Mouse (Mus musculus): ENCODE measurements at regions not wholly inside any gene's neighbourhood (a gene's known extent, or its start where the extent isn't known, plus 50 kb on each side); places are given as distances from the start of the nearest gene placed in this dataset.

DNA sequence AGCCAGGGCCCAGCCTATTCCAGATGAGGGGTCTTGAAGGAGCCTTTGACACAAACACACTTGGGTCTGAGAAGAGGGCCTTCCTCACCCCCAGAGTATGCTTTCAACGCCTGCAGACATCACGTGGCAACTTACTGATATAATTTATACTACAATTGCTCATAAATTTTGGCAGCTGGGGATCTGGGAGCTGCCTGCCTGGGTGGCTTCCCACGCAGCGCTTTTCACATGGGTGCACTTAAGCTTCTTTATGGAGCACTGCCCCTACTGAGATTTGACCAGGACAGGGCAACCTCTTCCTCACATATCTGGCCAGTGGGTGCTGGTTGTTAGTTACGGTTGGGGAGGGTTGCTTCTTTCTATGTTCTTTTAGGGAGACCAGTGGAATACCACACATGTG, 61.6 kb downstream of the Spesp1 start:
- peak; percentile 52 for DNase-seq

DNA sequence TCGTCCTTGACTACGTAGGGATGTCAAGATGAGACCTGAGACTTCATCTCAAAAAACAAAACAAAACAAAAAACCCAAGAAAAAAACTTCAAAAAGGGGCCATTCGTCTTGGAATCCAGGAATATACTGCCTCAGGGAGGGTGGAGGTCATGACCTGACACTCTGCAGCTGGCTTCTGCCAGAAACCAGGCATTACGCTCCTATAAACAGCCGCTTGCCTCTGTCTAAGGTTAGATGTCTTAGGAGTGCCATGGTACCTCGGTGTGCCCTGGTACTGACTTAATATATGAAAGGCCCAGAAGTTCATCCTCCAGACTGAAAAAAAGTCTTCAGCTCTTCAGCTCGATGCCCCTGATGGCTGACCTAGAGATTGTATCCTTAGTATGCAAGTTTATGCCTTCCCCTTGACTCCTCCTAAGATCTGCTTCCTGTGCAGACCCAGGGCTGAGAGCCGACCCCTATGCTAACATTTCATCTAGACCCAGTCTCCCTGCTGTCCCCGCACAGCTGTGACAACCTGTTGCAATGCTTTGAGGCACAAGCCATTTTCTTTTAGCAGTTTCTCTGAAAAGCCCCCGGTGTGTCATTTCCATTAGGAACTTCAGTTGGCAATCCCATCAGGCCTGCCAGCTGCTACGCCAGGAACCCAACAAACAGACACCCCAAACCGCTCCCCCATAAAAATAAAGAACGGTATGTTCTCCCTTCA, 66.7 kb downstream of the Spesp1 start:
- DNase-seq: no peak

DNA sequence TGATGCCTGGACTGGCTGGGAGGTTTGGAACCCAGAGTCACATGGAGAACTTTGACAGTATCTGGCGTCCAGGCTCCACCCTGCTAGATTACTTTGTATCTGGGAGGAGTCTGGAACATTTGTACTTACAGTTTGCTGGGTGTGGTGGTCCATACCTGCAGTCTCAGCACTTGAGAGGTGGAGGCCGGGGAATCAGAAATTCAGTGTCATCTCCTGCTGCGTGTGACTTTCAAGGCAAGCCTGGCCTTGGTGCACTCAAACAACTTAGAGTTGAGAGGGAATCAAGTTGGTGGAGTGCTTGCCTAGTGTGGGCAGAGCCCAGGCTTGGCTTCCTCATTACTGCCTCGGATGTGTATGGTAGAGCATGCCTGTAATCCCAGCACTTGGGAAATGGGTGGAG, 67.5 kb downstream of the Spesp1 start:
- no peak for DNase-seq

DNA sequence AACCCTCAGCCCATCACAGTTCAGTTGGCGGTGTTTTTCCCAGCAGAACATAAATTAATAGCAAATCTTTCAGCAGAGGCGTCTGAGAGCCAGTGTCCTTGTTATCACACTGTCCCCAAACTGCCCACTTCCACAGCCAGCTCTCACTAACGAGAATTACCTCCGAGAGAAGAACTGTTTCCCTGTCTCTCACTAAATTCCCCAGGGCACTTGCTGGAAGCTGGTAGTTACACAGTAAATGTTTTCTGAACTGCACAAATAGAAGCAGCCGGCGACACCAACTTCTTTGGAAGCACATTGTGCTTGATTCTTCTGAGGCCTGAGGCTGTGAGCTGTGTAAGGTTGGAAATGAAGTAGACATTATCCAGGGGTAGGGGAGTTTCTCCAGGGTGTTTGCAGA, 69.4 kb downstream of the Spesp1 start:
- peak; percentile 85 for DNase-seq

DNA sequence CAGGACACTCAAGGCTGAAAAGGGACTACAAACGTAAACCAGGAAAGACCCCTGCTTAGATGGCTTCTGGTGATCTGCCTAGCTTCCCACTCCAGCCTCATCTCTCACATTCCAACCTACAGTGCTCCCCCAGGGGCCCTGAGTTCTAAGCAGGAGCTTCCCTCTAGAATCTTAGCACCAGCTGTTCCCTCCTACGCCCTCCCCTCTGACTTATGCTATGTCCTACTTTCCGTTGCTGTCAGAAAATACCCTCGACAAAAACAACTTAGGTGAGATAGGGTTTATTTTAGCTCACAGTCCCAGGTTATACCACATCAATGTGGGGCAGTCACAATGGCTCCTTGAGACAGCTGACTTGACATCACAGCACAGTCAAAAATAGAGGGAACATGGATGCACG, 71.2 kb downstream of the Spesp1 start:
- DNase-seq: no peak

DNA sequence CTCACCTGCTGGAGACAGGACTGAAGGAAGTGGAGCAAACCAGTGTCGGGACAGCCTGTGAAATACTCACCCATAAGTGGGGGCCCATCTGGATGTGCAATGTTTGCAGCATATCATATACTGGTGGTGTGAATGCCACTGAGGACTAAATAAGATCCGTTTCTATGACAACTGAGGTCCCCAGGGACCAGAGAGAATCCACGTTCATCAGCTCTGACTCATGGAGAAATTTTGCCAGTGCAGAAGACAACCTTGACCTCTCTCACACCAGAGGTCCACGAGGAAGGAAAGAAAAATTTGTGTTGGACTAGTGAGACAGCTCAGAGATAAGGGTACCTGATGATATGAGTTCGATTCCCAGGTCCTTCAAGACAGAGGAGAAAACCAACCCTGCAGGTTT, 73.6 kb downstream of the Spesp1 start:
- DNase-seq: no peak

DNA sequence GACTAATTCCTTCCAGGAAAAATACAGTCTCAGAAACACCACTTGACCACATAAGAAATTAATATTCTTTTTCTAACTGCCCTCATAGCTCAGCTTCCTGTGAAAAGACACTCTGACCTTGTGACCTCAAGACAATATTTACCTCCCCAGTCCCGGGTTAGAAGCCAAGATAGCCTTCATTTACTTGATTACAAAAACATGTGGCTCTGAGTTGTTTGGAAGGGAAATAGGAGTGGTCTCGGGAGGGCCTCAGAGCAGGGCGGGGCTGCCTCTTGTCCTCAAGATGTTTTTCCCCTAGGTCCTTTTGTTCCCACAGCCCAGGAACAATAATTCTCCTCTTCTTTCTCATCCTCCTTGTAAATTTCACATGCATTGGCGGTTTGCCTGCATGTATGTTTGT, 76.7 kb downstream of the Spesp1 start:
- peak; percentile 98 for DNase-seq

DNA sequence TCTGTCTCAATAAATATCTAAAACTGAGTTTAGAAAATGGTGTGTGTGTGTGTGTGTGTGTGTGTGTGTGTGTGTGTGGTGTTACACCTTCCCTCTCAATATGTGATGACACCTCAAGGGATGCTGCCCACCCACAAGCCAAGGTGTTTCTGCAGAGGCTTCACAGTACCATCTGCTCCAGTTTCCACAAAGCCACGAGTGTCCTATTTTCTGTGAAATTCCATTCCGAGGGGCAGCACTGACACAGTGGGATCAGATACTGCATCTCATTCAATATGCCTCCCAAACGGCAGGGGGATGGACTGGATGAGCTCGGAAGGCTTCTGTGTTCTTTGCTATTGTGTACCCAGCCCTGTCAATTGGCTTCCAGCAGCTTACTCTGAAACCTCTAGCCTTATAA, 78.5 kb downstream of the Spesp1 start:
- DNase-seq: no peak

DNA sequence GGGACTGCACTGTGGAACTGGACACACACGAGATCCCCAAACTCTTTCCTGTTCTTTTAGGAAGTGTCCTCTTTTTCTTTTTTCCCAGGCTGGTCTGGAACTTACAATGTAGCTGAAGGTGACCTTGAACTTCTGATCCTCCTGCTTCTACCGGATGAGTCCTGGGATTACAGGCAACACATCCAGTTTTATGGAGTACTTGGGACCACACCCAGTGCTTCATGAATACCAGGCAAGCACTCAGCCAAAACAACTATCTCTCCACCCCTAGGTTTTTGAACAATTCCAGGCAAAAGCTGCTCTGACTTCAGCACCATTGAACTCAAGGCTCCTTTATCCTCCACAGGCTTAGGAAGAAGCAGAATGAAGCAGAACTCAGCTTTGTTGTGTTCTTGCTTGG, 79.7 kb downstream of the Spesp1 start:
- DNase-seq: no peak

DNA sequence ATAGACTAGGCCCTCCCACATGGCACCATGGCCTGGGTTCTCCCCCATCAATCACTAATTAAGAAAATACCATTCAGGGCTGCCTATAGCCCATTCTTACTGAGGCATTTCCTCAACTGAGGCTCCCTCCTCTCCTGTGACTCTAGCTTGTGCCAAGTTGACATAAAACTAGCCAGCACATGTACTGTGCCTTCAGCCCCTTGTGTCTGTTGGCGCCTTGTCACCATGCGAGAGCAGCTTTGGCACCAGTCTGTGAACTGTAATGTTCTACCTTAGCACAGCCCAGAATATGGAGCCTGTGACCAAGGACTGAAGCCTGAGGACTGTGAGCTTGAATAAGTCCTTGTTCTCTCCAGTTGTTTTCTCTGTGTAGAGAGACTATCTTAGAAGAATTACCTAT, 75.0 kb upstream of the Glce start:
- DNase-seq: no peak

DNA sequence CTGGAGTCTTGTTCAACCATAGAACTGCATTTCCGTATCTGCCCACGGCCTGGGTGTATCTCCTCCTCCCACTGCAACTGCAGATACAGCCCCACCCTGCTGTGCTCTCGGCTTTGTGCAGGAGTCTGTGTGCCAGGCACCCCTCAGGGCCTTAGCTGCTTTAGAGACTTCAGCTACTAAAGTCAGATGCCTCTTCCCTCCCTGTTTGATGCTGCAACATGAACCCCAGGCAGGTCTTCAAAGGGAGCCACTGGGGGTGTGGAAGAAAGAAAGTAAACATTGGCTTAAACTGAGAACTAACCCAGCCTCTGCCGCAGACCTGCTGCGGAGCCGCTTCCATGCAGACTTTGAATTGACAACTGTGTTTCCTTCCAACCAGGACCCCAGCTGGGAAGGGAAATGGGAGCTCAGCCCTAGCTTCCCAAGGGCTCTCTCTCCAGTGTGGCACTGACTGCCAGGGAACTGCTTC, 70.0 kb upstream of the Glce start:
- no peak for DNase-seq

DNA sequence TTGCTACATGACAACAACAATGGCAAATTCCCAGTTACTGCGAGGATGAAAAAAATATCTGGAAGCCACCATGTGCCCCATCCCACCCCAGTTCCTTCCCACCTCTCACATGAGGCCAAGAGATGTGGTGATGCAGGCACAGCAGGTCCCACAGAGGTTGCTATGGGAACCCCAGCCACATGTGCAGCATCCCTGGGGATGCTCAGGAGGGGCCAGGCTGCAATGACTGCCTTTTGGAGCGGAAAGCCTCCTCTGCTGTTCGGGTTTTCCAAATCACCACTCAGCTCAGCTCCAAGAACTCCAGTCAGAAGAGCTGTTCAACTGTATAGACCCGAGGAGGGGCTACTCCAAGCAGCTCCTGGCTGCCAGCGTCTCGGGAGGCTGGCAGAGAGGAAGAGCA, 68.0 kb upstream of the Glce start:
- no peak for DNase-seq

DNA sequence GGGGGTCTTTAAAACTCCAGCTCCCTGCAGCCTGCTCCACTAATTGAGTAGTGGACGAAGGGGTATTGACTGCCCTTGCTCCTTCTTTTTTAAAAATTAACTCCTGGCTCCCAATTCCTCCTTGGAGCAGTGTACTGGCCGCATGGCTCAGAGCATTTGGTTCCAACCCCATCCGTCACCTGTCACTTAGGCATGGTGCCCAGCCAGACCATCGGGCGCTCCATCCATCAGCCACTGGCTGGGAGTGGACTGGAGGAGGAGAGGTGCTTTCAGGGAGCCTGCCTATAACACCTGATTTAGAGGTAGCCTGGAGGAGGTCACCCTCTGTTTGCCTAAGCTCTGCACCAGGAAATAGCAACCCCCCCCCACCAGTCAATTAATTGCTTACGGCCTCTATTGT, 66.4 kb upstream of the Glce start:
- DNase-seq: no peak

DNA sequence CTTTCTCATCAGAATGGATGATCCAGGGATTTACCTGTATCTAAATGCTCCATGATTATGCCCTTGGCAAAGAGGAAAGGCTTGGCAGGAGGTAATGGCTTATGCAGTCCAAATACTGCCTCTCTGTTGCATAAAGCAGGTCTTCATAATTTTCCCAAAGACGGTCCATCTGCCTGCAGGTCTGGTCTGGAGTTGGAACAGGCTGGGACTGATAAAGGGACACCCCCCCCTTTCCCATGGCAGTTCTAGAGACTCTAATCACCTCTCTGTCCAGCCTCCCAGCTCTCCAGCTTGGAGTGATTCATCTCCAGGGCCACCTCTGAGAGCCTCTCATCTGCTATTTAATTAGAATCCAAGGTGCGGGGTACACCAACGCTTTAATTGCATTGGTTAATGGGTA, 65.9 kb upstream of the Glce start:
- no peak for DNase-seq

DNA sequence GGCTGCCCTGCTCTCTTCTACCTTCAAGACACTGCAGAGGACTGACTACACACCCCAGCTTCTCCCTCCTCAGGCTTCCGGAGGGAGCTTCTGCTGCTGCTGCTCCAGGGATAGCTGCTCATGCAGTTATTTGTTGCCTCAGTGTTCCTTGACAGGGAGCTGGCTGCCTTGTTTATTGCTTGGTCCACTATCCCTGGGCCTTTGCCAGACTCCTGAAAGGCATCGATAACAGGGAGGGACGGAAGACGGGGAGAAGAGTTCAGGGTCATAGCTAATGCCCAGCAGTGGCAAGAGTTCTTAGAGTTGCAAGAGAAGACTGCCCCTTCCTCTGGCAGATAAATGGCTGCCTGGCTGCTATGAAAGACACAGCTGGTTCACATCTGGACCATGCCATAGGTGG, 64.4 kb upstream of the Glce start:
- DNase-seq: no peak

DNA sequence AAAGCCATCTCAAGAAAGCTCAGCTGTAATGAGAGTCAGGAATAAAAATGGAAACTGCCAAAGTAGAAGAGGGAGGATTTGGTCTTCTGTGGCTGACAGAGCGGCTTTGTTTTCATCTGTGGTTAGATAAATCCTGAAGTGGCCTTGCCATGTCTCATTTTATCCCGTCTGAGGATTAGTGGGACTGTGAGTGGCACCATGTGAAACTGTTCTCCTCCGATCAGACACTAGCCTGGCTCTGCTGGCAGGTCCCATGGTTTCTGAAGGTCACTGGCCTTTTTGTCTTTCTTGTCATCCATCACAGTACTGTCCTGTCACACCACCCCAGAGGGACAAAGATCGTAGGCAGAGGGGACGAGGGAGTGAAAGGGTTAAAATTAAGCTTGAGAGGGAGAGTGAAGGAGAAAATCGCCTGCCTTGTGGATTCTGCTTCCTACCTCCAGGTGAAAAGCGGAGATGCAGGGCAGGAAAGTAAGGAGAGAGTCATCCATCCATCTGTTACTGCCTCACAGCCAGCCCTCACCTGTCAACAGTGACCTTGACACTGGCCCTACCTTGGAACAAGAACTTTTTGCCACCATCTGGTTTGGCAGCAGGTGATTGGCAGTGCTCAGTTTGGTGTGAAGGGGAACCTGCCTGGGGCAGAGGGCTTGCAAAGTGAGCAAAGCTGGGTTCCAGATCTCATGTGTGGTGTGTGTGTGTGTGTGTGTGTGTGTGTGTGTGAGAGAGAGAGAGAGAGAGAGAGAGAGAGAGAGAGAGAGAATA, 63.2 kb upstream of the Glce start:
- DNase-seq: no peak

DNA sequence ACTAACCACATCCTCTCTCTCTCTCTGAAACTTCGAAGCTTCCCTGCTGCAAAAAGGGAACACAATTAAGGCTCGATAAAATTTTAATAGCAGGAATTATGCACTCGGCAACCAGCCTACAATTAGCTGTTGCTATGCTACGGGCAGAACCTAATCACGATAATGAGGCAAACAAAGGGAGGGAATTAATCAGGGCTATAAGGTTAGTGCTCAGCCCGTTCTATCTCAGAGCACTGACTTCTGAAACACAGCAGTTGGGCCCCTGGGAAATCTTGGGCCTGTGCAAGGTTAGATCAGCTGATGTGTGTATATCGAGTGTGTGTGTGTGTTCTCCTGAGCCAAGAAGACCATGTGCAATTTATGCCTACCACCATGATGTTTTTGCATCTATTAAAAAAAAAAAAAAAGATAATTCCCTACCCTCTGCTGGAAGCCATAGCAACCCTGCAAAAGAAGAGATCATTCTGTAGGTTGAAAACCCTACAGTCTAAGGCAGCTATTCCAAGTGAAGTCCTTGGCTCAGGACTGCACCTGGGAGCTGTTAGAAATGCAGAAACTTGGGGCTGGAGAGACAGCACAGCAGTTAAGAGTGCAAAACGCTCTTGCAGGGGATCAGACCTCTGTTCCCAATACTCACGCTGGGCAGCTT, 58.9 kb upstream of the Glce start:
- no peak for DNase-seq

DNA sequence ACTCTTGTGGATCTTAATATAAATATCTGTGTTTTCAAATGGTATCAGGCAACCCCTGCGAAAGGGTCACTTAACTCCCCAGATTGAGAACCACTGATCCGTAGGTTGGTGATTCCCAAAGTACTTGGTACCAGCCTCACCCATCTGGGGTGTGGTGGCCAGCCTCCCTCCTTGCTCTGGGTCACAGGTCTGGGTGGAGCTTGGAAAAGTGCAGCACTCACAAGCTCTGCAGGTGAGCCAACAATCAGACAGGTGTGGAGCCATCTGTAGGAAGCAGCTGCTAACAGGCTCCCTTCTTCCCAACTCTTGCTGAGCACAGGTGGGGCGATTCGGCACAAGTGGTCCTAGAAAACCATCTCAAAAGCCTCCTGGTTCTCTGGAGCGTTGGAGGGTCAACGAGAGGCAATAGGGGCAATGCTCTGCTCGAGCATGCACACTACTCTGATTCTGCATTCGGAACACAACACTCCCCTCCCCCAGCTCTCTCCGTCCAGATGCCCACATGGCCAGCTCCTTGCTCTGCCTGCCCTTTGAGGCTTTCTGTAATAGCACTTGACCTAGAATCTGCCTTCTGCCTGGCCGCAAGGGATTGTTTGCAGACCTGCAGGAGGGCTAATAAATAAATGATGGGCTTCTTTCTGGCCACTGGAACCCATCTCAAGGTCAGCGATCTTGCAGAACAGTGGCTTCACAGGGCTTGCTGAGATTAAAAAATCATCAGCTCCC, 58.2 kb upstream of the Glce start:
- no peak for DNase-seq

DNA sequence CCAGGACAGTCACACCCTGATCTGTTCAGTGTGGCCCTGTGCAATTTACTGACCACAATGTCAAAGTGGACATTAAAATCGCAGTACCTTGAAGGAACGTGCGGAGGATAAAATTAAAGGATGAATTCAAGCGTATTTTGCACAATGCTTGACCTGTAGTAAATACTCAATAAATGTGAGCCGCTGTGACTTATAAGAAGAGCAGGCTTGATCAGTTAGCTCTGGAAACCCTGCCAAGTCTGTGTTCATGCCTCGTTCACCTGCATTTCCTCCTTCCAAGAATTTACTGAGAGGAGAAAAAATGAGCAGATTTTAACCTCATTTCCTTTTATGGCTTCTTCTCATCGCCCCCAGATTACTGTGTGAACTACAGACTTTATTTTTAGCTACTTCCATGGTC, 52.2 kb upstream of the Glce start:
- no peak for DNase-seq

Measured in heart, adult 11 months (tissue).